Mouse (Mus musculus) ES-E14 (cell line): ENCODE measurements around the gene 2310011J03Rik.

Experiments used
- CHD2 ChIP-seq: IDR thresholded peaks from 2 replicates; pipeline ENCODE4 v1.6.1; 2014; ENCODE audit warnings: mild to moderate bottlenecking, low read depth, low read length, inconsistent platforms
- HCFC1 ChIP-seq: IDR thresholded peaks from 2 replicates; pipeline ENCODE4 v1.6.1; 2012; ENCODE audit warnings: low read length, inconsistent platforms, borderline replicate concordance; ENCODE audit not compliant: insufficient read depth
- MAFK ChIP-seq: IDR thresholded peaks from 2 replicates; pipeline ENCODE4 v1.6.1; 2014; ENCODE audit warnings: mild to moderate bottlenecking, low read depth, low read length, inconsistent platforms; ENCODE audit not compliant: insufficient read depth
- ZC3H11A ChIP-seq: IDR thresholded peaks from 2 replicates; pipeline ENCODE4 v1.6.1; 2012; ENCODE audit warnings: low read depth, mild to moderate bottlenecking, inconsistent platforms, low read length, borderline replicate concordance
- ZNF384 ChIP-seq: IDR thresholded peaks from 2 replicates; pipeline ENCODE4 v1.6.1; 2012; ENCODE audit warnings: low read depth, low read length, inconsistent platforms

DNA sequence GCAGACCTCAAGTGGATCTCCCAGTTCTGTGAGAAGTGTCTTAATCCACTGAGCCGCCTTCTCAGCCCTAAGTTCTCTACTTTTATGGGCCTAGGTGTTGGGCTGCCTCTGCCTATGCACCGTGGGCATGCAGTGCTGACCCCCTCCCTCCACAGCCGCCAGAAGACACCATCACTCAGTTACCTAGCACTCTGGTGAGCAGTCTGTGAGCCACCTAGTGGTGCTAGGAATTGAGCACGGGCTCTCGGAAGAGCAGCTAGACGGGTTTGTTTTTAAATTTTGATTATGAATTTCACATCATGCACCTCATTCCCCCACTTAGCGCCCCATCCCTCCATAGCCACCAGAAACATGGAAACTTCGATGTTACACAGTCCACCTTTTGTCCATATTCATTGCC lies 31.7 kb downstream of the 2310011J03Rik start:
- TF ChIP-seq ZNF384 (no peak), CHD2 (no peak), HCFC1 (no peak), ZC3H11A (no peak), MAFK (no peak)
